Mouse (Mus musculus) right cerebral cortex, postnatal 4 days (tissue): Measurements from ENCODE around the gene Clstn2.

ENCODE experiments used
- DNase-seq: peaks from one replicate; pipeline ENCODE4 v3.0.0-alpha.2; 2022

The Clstn2 gene

GRCm38 (mm10) chr9:98032573-98033272, at the start of gene Clstn2:
Gene Clstn2 (minus strand): TSS chr9:98033181.
- DNase-seq = peak; percentile 67

GRCm38 (mm10) chr9:98067767-98068166, 34.8 kb upstream of the Clstn2 start:
- no peak for DNase-seq

GRCm38 (mm10) chr9:98061646-98062045, 28.7 kb upstream of the Clstn2 start:
- no peak for DNase-seq

- no peak for DNase-seq
Measured at GRCm38 (mm10) chr9:98057291-98057690, 24.3 kb upstream of the Clstn2 start.

GRCm38 (mm10) chr9:98051343-98051742, 18.4 kb upstream of the Clstn2 start:
- no peak for DNase-seq

- peak; percentile 35 for DNase-seq
Measured at GRCm38 (mm10) chr9:98033273-98033855, 383 bp upstream of the Clstn2 start.

- peak; percentile 28 for DNase-seq
Measured at GRCm38 (mm10) chr9:98031898-98032572, 946 bp downstream of the Clstn2 start.

- no peak for DNase-seq
Measured at GRCm38 (mm10) chr9:98030715-98031114, 2.3 kb downstream of the Clstn2 start.

- DNase-seq = no peak
Measured at GRCm38 (mm10) chr9:98025548-98025947, 7.4 kb downstream of the Clstn2 start.

GRCm38 (mm10) chr9:98023069-98023468, 9.9 kb downstream of the Clstn2 start:
- no peak for DNase-seq

- DNase-seq = no peak
Measured at GRCm38 (mm10) chr9:98019876-98020275, 13.1 kb downstream of the Clstn2 start.

GRCm38 (mm10) chr9:98018687-98019086, 14.3 kb downstream of the Clstn2 start:
- DNase-seq = no peak

GRCm38 (mm10) chr9:98016576-98016975, 16.4 kb downstream of the Clstn2 start:
- no peak for DNase-seq

GRCm38 (mm10) chr9:97996349-97996748, 36.6 kb downstream of the Clstn2 start:
- DNase-seq = peak; percentile 32

- DNase-seq = no peak
Measured at GRCm38 (mm10) chr9:97995723-97996122, 37.3 kb downstream of the Clstn2 start.

GRCm38 (mm10) chr9:97992131-97992530, 40.9 kb downstream of the Clstn2 start:
- DNase-seq = no peak

GRCm38 (mm10) chr9:97977339-97977738, 55.6 kb downstream of the Clstn2 start:
- no peak for DNase-seq

GRCm38 (mm10) chr9:97974801-97975347, 58.1 kb downstream of the Clstn2 start:
- DNase-seq = peak; percentile 17

- DNase-seq = peak; percentile 16
Measured at GRCm38 (mm10) chr9:97966691-97967090, 66.3 kb downstream of the Clstn2 start.

GRCm38 (mm10) chr9:97957508-97957907, 75.5 kb downstream of the Clstn2 start:
- no peak for DNase-seq

GRCm38 (mm10) chr9:97956407-97957106, 76.4 kb downstream of the Clstn2 start:
- DNase-seq = peak; percentile 17

- DNase-seq = no peak
Measured at GRCm38 (mm10) chr9:97953746-97954359, 79.1 kb downstream of the Clstn2 start.
